Mouse (Mus musculus) CH12.LX (cell line): ENCODE data around the gene Soga1. TPM values are rescaled to one million over a fixed set of nuclear protein-coding genes. Genes with fewer than 3 reads are reported as not detected.

ENCODE experiments used
- DNase-seq: peaks from one replicate; pipeline ENCODE4 v3.0.0-alpha.2; 2013; ENCODE audit errors: extremely low read depth
- H3K27ac ChIP-seq: 2 replicates; pipeline ENCODE4 v1.5.1; 2012; ENCODE audit warnings: low read depth, mild to moderate bottlenecking, control low read depth, moderate library complexity; ENCODE audit not compliant: insufficient read depth
- H3K27me3 ChIP-seq: replicated peaks from 2 replicates; pipeline ENCODE3; 2012; ENCODE audit warnings: inconsistent platforms
- H3K36me3 ChIP-seq, 2 experiments: replicated peaks in 1 of 2; 2 replicates each; pipeline versions ENCODE3 to v1.6.1; 2012; ENCODE audit warnings: inconsistent platforms in 1 of 2, low read length in 1 of 2, mild to moderate bottlenecking in 1 of 2, mixed read lengths in 1 of 2, moderate library complexity in 1 of 2; ENCODE audit not compliant: control insufficient read depth in 1 of 2, insufficient read depth in 1 of 2
- H3K4me1 ChIP-seq, 2 experiments: 2 replicates each; pipeline ENCODE4 v1.6.1; 2012; ENCODE audit warnings: inconsistent platforms in 1 of 2, moderate library complexity in 1 of 2; ENCODE audit not compliant: insufficient read depth in 2 of 2, control insufficient read depth in 1 of 2
- H3K4me2 ChIP-seq: 2 replicates; pipeline ENCODE4 v1.6.1; 2012; ENCODE audit warnings: low read depth, mild to moderate bottlenecking, control low read depth; ENCODE audit not compliant: poor library complexity, insufficient read depth, severe bottlenecking
- H3K4me3 ChIP-seq, 3 experiments: fragments of 150-350 bp in 1 of 3; sonication (generic) in 1 of 3; replicated peaks in 1 of 3; 2 replicates each; pipeline versions ENCODE3 to v1.5.1; 2011 to 2012; ENCODE audit warnings: low read depth in 2 of 3, low read length in 2 of 3, mild to moderate bottlenecking in 2 of 3, moderate library complexity in 2 of 3, control low read depth in 1 of 3, improper control_type of control experiment in 1 of 3, inconsistent platforms in 1 of 3, mixed read lengths in 1 of 3; ENCODE audit not compliant: poor library complexity in 1 of 3
- H3K79me2 ChIP-seq: replicated peaks from 2 replicates; pipeline ENCODE4 v1.6.1; 2012; ENCODE audit warnings: mild to moderate bottlenecking, moderate library complexity; ENCODE audit not compliant: control insufficient read depth, poor library complexity, insufficient read depth, severe bottlenecking; ENCODE audit errors: extremely low read depth
- H3K9ac ChIP-seq: 2 replicates; pipeline ENCODE4 v1.6.1; 2012; ENCODE audit warnings: low read depth, mild to moderate bottlenecking, control low read depth, moderate library complexity; ENCODE audit not compliant: insufficient read depth
- H3K9me3 ChIP-seq: replicated peaks from 2 replicates; pipeline ENCODE3; 2012; ENCODE audit warnings: low read length, inconsistent platforms, mixed read lengths
- BHLHE40 ChIP-seq: IDR thresholded peaks from 2 replicates; pipeline ENCODE4 v1.6.1; 2011; ENCODE audit warnings: mild to moderate bottlenecking, low read depth, low read length, improper control_type of control experiment
- CHD1 ChIP-seq: IDR thresholded peaks from 2 replicates; pipeline ENCODE4 v1.6.1; 2012; ENCODE audit warnings: low read depth, low read length, improper control_type of control experiment, inconsistent platforms
- ELF1 ChIP-seq: IDR thresholded peaks from 2 replicates; pipeline ENCODE4 v1.6.1; 2014; ENCODE audit warnings: low read depth, mild to moderate bottlenecking, inconsistent platforms, low read length, improper control_type of control experiment
- GABPA ChIP-seq: IDR thresholded peaks from 2 replicates; pipeline ENCODE4 v1.6.1; 2012; ENCODE audit warnings: low read depth, low read length, improper control_type of control experiment, inconsistent platforms; ENCODE audit not compliant: insufficient replicate concordance
- IRF4 ChIP-seq: IDR thresholded peaks from 2 replicates; pipeline ENCODE4 v1.6.1; 2014; ENCODE audit warnings: low read depth, mild to moderate bottlenecking, inconsistent platforms, low read length, improper control_type of control experiment
- JUN ChIP-seq: IDR thresholded peaks from 2 replicates; pipeline ENCODE4 v1.6.1; 2011; ENCODE audit warnings: low read depth, mild to moderate bottlenecking, low read length, improper control_type of control experiment, moderate library complexity; ENCODE audit not compliant: insufficient read depth
- KAT2A ChIP-seq: IDR thresholded peaks from 2 replicates; pipeline ENCODE4 v1.6.1; 2012; ENCODE audit warnings: low read length, improper control_type of control experiment, inconsistent platforms; ENCODE audit not compliant: insufficient replicate concordance
- MAFK ChIP-seq: IDR thresholded peaks from 2 replicates; pipeline ENCODE4 v1.6.1; 2011; ENCODE audit warnings: low read length, improper control_type of control experiment; ENCODE audit not compliant: insufficient replicate concordance
- MAX ChIP-seq: IDR thresholded peaks from 2 replicates; pipeline ENCODE4 v1.6.1; 2011; ENCODE audit warnings: low read length, improper control_type of control experiment
- MAZ ChIP-seq: IDR thresholded peaks from 2 replicates; pipeline ENCODE4 v1.6.1; 2012; ENCODE audit warnings: low read depth, mild to moderate bottlenecking, inconsistent platforms, low read length, improper control_type of control experiment, moderate library complexity
- MEF2A ChIP-seq: IDR thresholded peaks from 2 replicates; pipeline ENCODE4 v1.6.1; 2014; ENCODE audit warnings: low read depth, mild to moderate bottlenecking, inconsistent platforms, low read length, improper control_type of control experiment, borderline replicate concordance
- MYC ChIP-seq: IDR thresholded peaks from 2 replicates; pipeline ENCODE4 v1.6.1; 2011; ENCODE audit warnings: low read depth, mild to moderate bottlenecking, improper control_type of control experiment, low read length
- NELFE ChIP-seq: IDR thresholded peaks from 2 replicates; pipeline ENCODE4 v1.6.1; 2011; ENCODE audit warnings: low read depth, low read length, improper control_type of control experiment
- PAX5 ChIP-seq: IDR thresholded peaks from 2 replicates; pipeline ENCODE4 v1.6.1; 2012; ENCODE audit warnings: low read length, inconsistent platforms, mixed read lengths
- POLR2AphosphoS2 ChIP-seq: IDR thresholded peaks from 2 replicates; pipeline ENCODE4 v1.6.1; 2011; ENCODE audit warnings: low read depth, low read length, improper control_type of control experiment
- RAD21 ChIP-seq: IDR thresholded peaks from 2 replicates; pipeline ENCODE4 v1.6.1; 2011; ENCODE audit warnings: low read depth, mild to moderate bottlenecking, low read length, improper control_type of control experiment, moderate library complexity
- RCOR1 ChIP-seq: conservative IDR thresholded peaks from 2 replicates; pipeline ENCODE4 v1.6.1; 2012; ENCODE audit warnings: low read depth, mild to moderate bottlenecking, inconsistent platforms, low read length, improper control_type of control experiment
- TBP ChIP-seq: conservative IDR thresholded peaks from 2 replicates; pipeline ENCODE4 v1.6.1; 2011; ENCODE audit warnings: low read depth, low read length, improper control_type of control experiment
- USF2 ChIP-seq: conservative IDR thresholded peaks from 2 replicates; pipeline ENCODE4 v1.6.1; 2011; ENCODE audit warnings: low read depth, low read length, improper control_type of control experiment
- ZKSCAN1 ChIP-seq: IDR thresholded peaks from 2 replicates; pipeline ENCODE4 v1.6.1; 2012; ENCODE audit warnings: low read depth, inconsistent platforms, low read length, improper control_type of control experiment, borderline replicate concordance
- ZNF384 ChIP-seq: IDR thresholded peaks from 2 replicates; pipeline ENCODE4 v1.6.1; 2012; ENCODE audit warnings: low read depth, low read length, improper control_type of control experiment, inconsistent platforms
- dilution Hi-C: fragments of 300-500 bp; cut with MboI; formaldehyde crosslinking; loops from 2 replicates; pipeline ENCODE4 v1.14.3; 2020; ENCODE audit warnings: low sequenced_read_pairs; ENCODE audit not compliant: extremely low pct_unique_long_range_greater_than_20kb, extremely low pct_ligation_motif_present
- in situ Hi-C: fragments of 300-500 bp; cut with MboI; formaldehyde crosslinking; loops from 3 replicates; pipeline ENCODE4 v1.14.3; 2019; ENCODE audit warnings: low sequenced_read_pairs, low pct_ligation_motif_present, low pct_unique_long_range_greater_than_20kb, mixed read lengths
- polyA plus RNA-seq: library from polyadenylated mRNA; unstranded; fragments of >175 nt; gene quantifications from 2 replicates; pipeline ENCODE4 v1.2.1, GENCODE M21; 2012; ENCODE audit warnings: low read depth; ENCODE audit not compliant: insufficient read length
- total RNA-seq, 2 experiments: library from RNA; depleted of rRNA; stranded (reverse); fragments of 300-350 nt in 1 of 2; fragments of >200 nt in 1 of 2; gene quantifications; 2 replicates each; pipeline ENCODE4 v1.2.3; 2012 to 2014

Soga1 gene
- total and polyA plus RNA-seq, 3 experiments: 0.39 to 2.0 (median 2.0) TPM

- no peak overlapping the region for H3K4me3 ChIP-seq
- H3K27me3 ChIP-seq: peaks cover 11% of the 10 kb centered on the region
- dilution Hi-C loops (no loop called here), in situ Hi-C loops (loop anchor here (5.0 to 25.0 kb wide), 2 partner anchors 50 to 200 kb away; partner anchors contain the start of gene Sla2)
- H3K9ac ChIP-seq: no peak overlapping the region
- no peaks in the 10 kb centered on the region for H3K36me3 ChIP-seq
- DNase-seq: no peak
- H3K27ac ChIP-seq: no peak overlapping the region
- no peaks in the 10 kb centered on the region for H3K79me2 ChIP-seq
- H3K4me2 ChIP-seq: no peak overlapping the region
- H3K4me1 ChIP-seq: peaks cover 0 to 12% of the 10 kb centered on the region in 2 experiments; a peak in 2 of 4 replicates
- no peak for TF ChIP-seq BHLHE40
- no peak for TF ChIP-seq RAD21
- no peak for TF ChIP-seq KAT2A
- TF ChIP-seq MAFK: no peak
- TF ChIP-seq TBP: no peak
- TF ChIP-seq CHD1: no peak
- TF ChIP-seq ZKSCAN1: no peak
- TF ChIP-seq MAX: no peak
- no peak for TF ChIP-seq POLR2AphosphoS2
- TF ChIP-seq MEF2A: no peak
- TF ChIP-seq IRF4: no peak
- TF ChIP-seq ELF1: no peak
- TF ChIP-seq PAX5: no peak
- TF ChIP-seq USF2: no peak
- no peak for TF ChIP-seq JUN
- TF ChIP-seq ZNF384: no peak
- TF ChIP-seq MAZ: no peak
- no peak for TF ChIP-seq RCOR1
- no peak for TF ChIP-seq NELFE
- H3K9me3 ChIP-seq: no peaks in the 10 kb centered on the region
Observed at GRCm38 (mm10) chr2:157087536-157088317, 8.7 kb upstream of the Soga1 start.

- Histone ChIP-seq H3K36me3 (no peaks in the 10 kb centered on the region), H3K27me3 (peaks cover 20% of the 10 kb centered on the region), H3K9ac (no peak within 1 kb of the TSS), H3K4me2 (no peak within 1 kb of the TSS)
- in situ Hi-C loops: loop anchor here (5.0 to 25.0 kb wide), 2 partner anchors 49 to 199 kb away; partner anchors contain the start of gene Sla2
- no peak for DNase-seq
- no peak for TF ChIP-seq RAD21
- no peak for TF ChIP-seq NELFE
- TF ChIP-seq MYC: no peak
- no peak for TF ChIP-seq GABPA
- TF ChIP-seq MAZ: no peak
- TF ChIP-seq MAX: no peak
- TF ChIP-seq ZNF384: no peak
- TF ChIP-seq USF2: no peak
- no peak for TF ChIP-seq CHD1
- TF ChIP-seq, all 38 proteins: peak for 0
- H3K79me2 ChIP-seq: no peaks in the 10 kb centered on the region
- no peak within 1 kb of the TSS for H3K27ac ChIP-seq
- peaks cover 0 to 3% of the 10 kb centered on the region in 2 experiments; a peak in 2 of 4 replicates for H3K4me1 ChIP-seq
- no peak within 1 kb of the TSS for H3K4me3 ChIP-seq
- dilution Hi-C loops: no loop called here
- H3K9me3 ChIP-seq: no peaks in the 10 kb centered on the region
Observed at GRCm38 (mm10) chr2:157086796-157087195, 7.7 kb upstream of the Soga1 start, which contains the start of gene Tldc2. Gene Tldc2, plus strand, starts transcription at chr2:157087055.
